Mouse (Mus musculus) heart, postnatal 0 days (tissue): Measurements from ENCODE around the gene Metap1.

Source experiments
- CTCF ChIP-seq: IDR thresholded peaks from 2 replicates; pipeline ENCODE4 v1.5.1; 2016; ENCODE audit warnings: antibody characterized with exemption, control low read depth, low read depth
- EP300 ChIP-seq: IDR thresholded peaks from 2 replicates; pipeline ENCODE4 v1.6.1; 2016; ENCODE audit warnings: antibody characterized with exemption, low read depth

- TF ChIP-seq EP300 (no peak), CTCF (no peak)
These were observed 34.4 kb downstream of the Metap1 start for GRCm38 (mm10) chr3:138454711-138455435.
